Mouse (Mus musculus): Measurements from ENCODE around the gene Tpbpb. TPM values are rescaled to one million over a fixed set of nuclear protein-coding genes. Genes with fewer than 3 reads are reported as not detected.

Gene Tpbpb
- polyA plus RNA-seq, 1 experiment from 2014 or later, result not detected

DNA sequence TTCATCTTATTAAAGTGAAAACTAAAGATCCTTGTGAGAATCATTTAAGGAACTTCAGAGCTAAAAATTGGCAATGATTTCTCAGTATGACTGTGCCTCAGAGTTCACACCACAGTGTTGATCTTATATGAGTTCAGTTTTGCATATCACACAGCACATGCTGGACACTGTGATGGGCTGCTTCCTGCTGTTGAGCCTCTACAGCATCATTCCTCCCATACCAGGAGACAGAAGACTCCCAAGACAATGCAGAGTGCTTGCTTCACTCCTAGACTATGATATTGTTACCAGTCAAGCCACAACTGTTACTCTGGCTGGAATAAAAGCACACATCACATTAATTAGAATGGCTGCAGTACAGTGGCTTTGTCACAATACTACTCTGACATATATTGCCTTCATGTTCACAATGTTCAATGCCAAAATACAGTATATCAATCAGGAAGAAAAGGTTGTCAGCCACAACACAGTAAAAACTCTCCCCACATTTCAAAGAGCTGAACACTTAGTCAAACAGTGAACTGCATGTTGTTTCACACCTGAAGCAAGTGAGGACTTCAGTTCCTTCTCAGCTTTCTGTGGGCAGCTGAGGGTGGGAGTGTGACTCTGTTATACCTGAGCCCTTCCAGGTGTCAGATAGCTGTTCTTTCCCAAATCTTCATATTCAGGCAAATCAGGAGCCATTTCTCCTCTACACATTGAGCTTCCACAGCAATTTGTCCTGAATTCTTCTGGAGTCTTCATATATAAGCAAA, 9.1 kb downstream of the Tpbpb start:
- H3K9ac ChIP-seq (ENCODE audit: low read depth, low read length), result no peak overlapping the region
- no peak for ATAC-seq (replicated peaks; ENCODE audit: low FRiP score, low read depth)
- no peak for DNase-seq (ENCODE audit: low spot score)
- no peak overlapping the region for H3K4me2 ChIP-seq (ENCODE audit: low read length)
- no peak for TF ChIP-seq CTCF (IDR thresholded peaks at IDR 0.05; ENCODE audit: low read depth)
- H3K4me3 ChIP-seq (replicated peaks; ENCODE audit: low read depth, low read length), result no peak overlapping the region
- H3K27ac ChIP-seq, result no peak overlapping the region
- H3K27me3 ChIP-seq (ENCODE audit: insufficient read depth, low read length), result no peaks in the 10 kb centered on the region
- no peaks in the 10 kb centered on the region for H3K4me1 ChIP-seq (replicated peaks; ENCODE audit: insufficient read depth, low read length)
- H3K36me3 ChIP-seq (ENCODE audit: insufficient read depth, low read length), result no peaks in the 10 kb centered on the region
- no peaks in the 10 kb centered on the region for H3K9me3 ChIP-seq (replicated peaks; ENCODE audit: low read length)

DNA sequence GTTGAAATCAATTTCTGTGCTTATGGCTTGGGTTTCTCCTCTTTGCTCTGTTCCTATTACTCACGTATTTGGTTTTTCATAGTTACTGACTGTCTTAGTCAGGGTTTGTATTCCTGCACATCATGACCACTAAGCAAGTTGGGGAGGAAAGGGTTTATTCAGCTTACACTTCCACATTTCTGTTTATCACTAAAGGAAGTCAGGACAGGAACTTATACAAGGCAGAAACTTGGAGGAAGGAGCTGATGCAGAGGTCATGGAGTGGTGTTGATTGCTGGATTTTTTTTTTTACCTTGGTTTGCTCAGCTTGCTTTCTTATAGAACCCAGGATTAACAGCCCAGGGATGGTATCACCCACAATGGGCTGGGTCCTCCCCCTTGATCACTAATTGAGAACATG, 12.4 kb downstream of the Tpbpb start:
- no peaks in the 10 kb centered on the region for H3K4me1 ChIP-seq (replicated peaks; ENCODE audit: insufficient read depth, low read length)
- no peak for ATAC-seq (replicated peaks; ENCODE audit: low FRiP score, low read depth)
- no peaks in the 10 kb centered on the region for H3K27me3 ChIP-seq (ENCODE audit: insufficient read depth, low read length)
- WGBS, result 97% methylated on average over 1 of the region's 1 CpGs
- no peak overlapping the region for H3K4me3 ChIP-seq (replicated peaks; ENCODE audit: low read depth, low read length)
- no peaks in the 10 kb centered on the region for H3K9me3 ChIP-seq (replicated peaks; ENCODE audit: low read length)
- no peak for DNase-seq (ENCODE audit: low spot score)
- no peaks in the 10 kb centered on the region for H3K36me3 ChIP-seq (ENCODE audit: insufficient read depth, low read length)
- no peak overlapping the region for H3K27ac ChIP-seq
- no peak overlapping the region for H3K9ac ChIP-seq (ENCODE audit: low read depth, low read length)
- no peak overlapping the region for H3K4me2 ChIP-seq (ENCODE audit: low read length)
- no peak for TF ChIP-seq CTCF (IDR thresholded peaks at IDR 0.05; ENCODE audit: low read depth)

DNA sequence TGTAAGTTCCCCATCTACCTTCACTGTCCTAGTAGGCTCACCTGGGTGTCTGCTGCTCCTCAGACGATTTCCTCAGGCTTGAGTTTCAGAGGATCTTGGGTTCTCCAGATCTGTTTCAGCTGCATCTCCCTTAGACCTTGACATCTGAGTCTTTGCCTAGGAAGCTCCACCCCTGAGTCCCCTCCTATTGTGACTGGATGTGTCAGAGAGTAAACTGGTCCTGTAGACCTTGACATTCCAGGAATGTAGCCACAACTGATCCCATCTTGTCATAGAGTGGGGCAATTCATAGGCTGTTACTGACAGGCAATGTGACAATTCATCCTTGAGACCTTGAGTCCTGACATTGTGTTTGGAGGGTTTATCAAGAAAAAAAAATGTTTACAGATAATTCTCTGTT, 40.4 kb downstream of the Tpbpb start, which contains the start of gene 4930486L24Rik:
Gene 4930486L24Rik (minus strand): TSS at position 195 of the 400 bp plus-strand sequence.
- TF ChIP-seq CTCF (IDR thresholded peaks at IDR 0.05; ENCODE audit: low read depth), result no peak
- Histone ChIP-seq H3K27ac (no peak within 1 kb of the TSS), H3K4me1 (replicated peaks; ENCODE audit: insufficient read depth, low read length) (no peaks in the 10 kb centered on the region), H3K9ac (ENCODE audit: low read depth, low read length) (no peak within 1 kb of the TSS), H3K27me3 (ENCODE audit: insufficient read depth, low read length) (no peaks in the 10 kb centered on the region), H3K9me3 (replicated peaks; ENCODE audit: low read length) (no peaks in the 10 kb centered on the region), H3K4me3 (replicated peaks; ENCODE audit: low read depth, low read length) (no peak within 1 kb of the TSS), H3K36me3 (ENCODE audit: insufficient read depth, low read length) (no peaks in the 10 kb centered on the region), H3K4me2 (ENCODE audit: low read length) (no peak within 1 kb of the TSS)
- no peak for ATAC-seq (replicated peaks; ENCODE audit: low FRiP score, low read depth)
- WGBS, result 56% methylated on average over 1 of the region's 1 CpGs
- DNase-seq (ENCODE audit: low spot score), result no peak

Other genes with a start within 250 kb of the Tpbpb start
- not detected in 2 replicates for gene BC051665, start 118.5 kb downstream of the Tpbpb start, polyA plus RNA-seq (2015; fragmentation: Nextera tagmentation; extraction: Ambion mirVana)
- not detected in 2 replicates for gene Ctsll3, start 102.0 kb downstream of the Tpbpb start, polyA plus RNA-seq (2015; fragmentation: Nextera tagmentation; extraction: Ambion mirVana)
- 0.22 TPM in 1 of 2 replicates, not detected in the other for gene 4930486L24Rik, start 40.4 kb downstream of the Tpbpb start, polyA plus RNA-seq (2015; fragmentation: Nextera tagmentation; extraction: Ambion mirVana)
- 0.18 TPM in 1 of 2 replicates, not detected in the other for gene Gm49392, start 8.0 kb downstream of the Tpbpb start, polyA plus RNA-seq (2015; fragmentation: Nextera tagmentation; extraction: Ambion mirVana)
- gene Ctla2b, start 7.4 kb downstream of the Tpbpb start, polyA plus RNA-seq (2015; fragmentation: Nextera tagmentation; extraction: Ambion mirVana), result 3.6 and 4.8 TPM in 2 replicates
- gene Gm49393, start 30.7 kb upstream of the Tpbpb start, polyA plus RNA-seq (2015; fragmentation: Nextera tagmentation; extraction: Ambion mirVana), result not detected in 2 replicates
- 0.66 and 2.6 TPM in 2 replicates for gene Gm49391, start 31.7 kb upstream of the Tpbpb start, polyA plus RNA-seq (2015; fragmentation: Nextera tagmentation; extraction: Ambion mirVana)
- 33.9 and 42.9 TPM in 2 replicates for gene Ctla2a, start 31.7 kb upstream of the Tpbpb start, polyA plus RNA-seq (2015; fragmentation: Nextera tagmentation; extraction: Ambion mirVana)
- not detected in 2 replicates for gene Tpbpa, start 37.1 kb upstream of the Tpbpb start, polyA plus RNA-seq (2015; fragmentation: Nextera tagmentation; extraction: Ambion mirVana)
- gene Ctsj, start 101.1 kb upstream of the Tpbpb start, polyA plus RNA-seq (2015; fragmentation: Nextera tagmentation; extraction: Ambion mirVana), result not detected in 2 replicates
- not detected in 2 replicates for gene Ctsq, start 135.8 kb upstream of the Tpbpb start, polyA plus RNA-seq (2015; fragmentation: Nextera tagmentation; extraction: Ambion mirVana)

All from kidney, postnatal 0 days (tissue).